Mouse (Mus musculus) heart, embryonic 12.5 days (tissue): ENCODE measurements around the gene Atp6v0a2. TPM values are rescaled to one million over a fixed set of nuclear protein-coding genes. Genes with fewer than 3 reads are reported as not detected.
"Not testable (repeated sequence)": the region's sequence is repeated elsewhere in the genome, so short reads cannot be mapped to it uniquely, and the experiment has no call there.

ENCODE experiments used
- ATAC-seq: fragments of 200-750 bp; cut with Nextera tagmentation; 2 replicates; pipeline ENCODE4 v1.8.0; 2017; ENCODE audit warnings: moderate TSS enrichment, moderate library complexity; ENCODE audit not compliant: insufficient number of reproducible peaks, low FRiP score
- H3K27ac ChIP-seq: fragments of 300-500 bp; sonication (generic); 2 replicates; pipeline ENCODE4 v1.5.1; 2016; ENCODE audit warnings: mild to moderate bottlenecking, moderate library complexity; ENCODE audit not compliant: poor library complexity, severe bottlenecking
- H3K27me3 ChIP-seq: fragments of 300-500 bp; sonication (generic); replicated peaks from 2 replicates; pipeline ENCODE4 v1.6.1; 2016; ENCODE audit warnings: mild to moderate bottlenecking, moderate library complexity
- H3K36me3 ChIP-seq: fragments of 300-500 bp; sonication (generic); 2 replicates; pipeline ENCODE4 v1.6.1; 2016; ENCODE audit warnings: mild to moderate bottlenecking, moderate library complexity
- H3K4me1 ChIP-seq: fragments of 300-500 bp; sonication (generic); replicated peaks from 2 replicates; pipeline ENCODE4 v1.6.1; 2016; ENCODE audit warnings: mild to moderate bottlenecking
- H3K4me2 ChIP-seq: fragments of 300-500 bp; sonication (generic); 2 replicates; pipeline ENCODE4 v1.6.1; 2016; ENCODE audit warnings: mild to moderate bottlenecking, moderate library complexity
- H3K4me3 ChIP-seq: fragments of 300-500 bp; sonication (generic); 2 replicates; pipeline ENCODE4 v1.5.1; 2016; ENCODE audit warnings: mild to moderate bottlenecking
- H3K9ac ChIP-seq: fragments of 300-500 bp; sonication (generic); 2 replicates; pipeline ENCODE4 v1.6.1; 2016; ENCODE audit warnings: mild to moderate bottlenecking, moderate library complexity
- H3K9me3 ChIP-seq: fragments of 300-500 bp; sonication (generic); replicated peaks from 2 replicates; pipeline ENCODE4 v1.6.1; 2016; ENCODE audit warnings: mild to moderate bottlenecking, moderate library complexity
- WGBS: fragments of 180-500 bp; shearing (Covaris S2); methylation state at CpG from one replicate; pipeline ENCODE4 v1.1.7; 2016; 5-methylcytosine and 5-hydroxymethylcytosine counted together
- polyA plus RNA-seq: library from polyadenylated mRNA; unstranded; fragments of >200 nt; fragmentation: Nextera tagmentation; extraction: Ambion mirVana; gene quantifications from 2 replicates; pipeline ENCODE4 v1.2.1, GENCODE M21; 2016

Atp6v0a2 gene
- polyA plus RNA-seq = 41.0 and 45.8 TPM in 2 replicates

GRCm38 (mm10) chr5:124628448-124629363 is at the start of gene Atp6v0a2:
Gene Atp6v0a2, plus strand, starts transcription at chr5:124628576.
- Histone ChIP-seq H3K4me3 (peak within 1 kb of the TSS; percentile 94), H3K9ac (peak within 1 kb of the TSS; percentile 95), H3K27ac (peak within 1 kb of the TSS; percentile 83), H3K4me1 (peaks cover 18% of the 10 kb centered on the region), H3K9me3 (no peaks in the 10 kb centered on the region), H3K4me2 (peak within 1 kb of the TSS; percentile 88), H3K36me3 (peaks cover 14% of the 10 kb centered on the region), H3K27me3 (no peaks in the 10 kb centered on the region)
- WGBS = under 1% methylated on average over 52 of the region's 58 CpGs
- peak; percentile 96 for ATAC-seq

GRCm38 (mm10) chr5:124578633-124579317 is 49.6 kb upstream of the Atp6v0a2 start, which contains the start of the genes Eif2b1 and Gtf2h3:
Gene Eif2b1, minus strand, starts transcription at chr5:124579131.
Gene Gtf2h3, plus strand, starts transcription at chr5:124579140.
- peak within 1 kb of the TSS; percentile 94 for H3K4me2 ChIP-seq
- H3K9me3 ChIP-seq = no peaks in the 10 kb centered on the region
- 1% methylated on average over 51 of the region's 51 CpGs for WGBS
- H3K27me3 ChIP-seq = no peaks in the 10 kb centered on the region
- peaks cover 22% of the 10 kb centered on the region for H3K4me1 ChIP-seq
- peaks cover 52% of the 10 kb centered on the region for H3K36me3 ChIP-seq
- ATAC-seq = peak; percentile 90
- peak within 1 kb of the TSS; percentile 78 for H3K4me3 ChIP-seq
- 0 out of 2 replicates have a peak within 1 kb of the TSS, but pooled peaks have one; percentile 20 for H3K27ac ChIP-seq
- peak within 1 kb of the TSS; percentile 78 for H3K9ac ChIP-seq

- Histone ChIP-seq H3K9me3 (no peaks in the 10 kb centered on the region), H3K36me3 (peaks cover 50% of the 10 kb centered on the region), H3K27ac (no peak overlapping the region), H3K4me1 (peaks cover 22% of the 10 kb centered on the region), H3K4me2 (no peak overlapping the region), H3K4me3 (no peak overlapping the region), H3K27me3 (no peaks in the 10 kb centered on the region), H3K9ac (no peak overlapping the region)
- 92% methylated on average over 5 of the region's 5 CpGs for WGBS
- ATAC-seq = no peak
These were observed 45.9 kb upstream of the Atp6v0a2 start for GRCm38 (mm10) chr5:124582515-124582914.

- ATAC-seq = no peak
- 90% methylated on average over 3 of the region's 3 CpGs for WGBS
- Histone ChIP-seq H3K27me3 (no peaks in the 10 kb centered on the region), H3K4me3 (no peak overlapping the region), H3K36me3 (peaks cover 84% of the 10 kb centered on the region), H3K4me1 (no peaks in the 10 kb centered on the region), H3K9me3 (no peaks in the 10 kb centered on the region), H3K4me2 (no peak overlapping the region), H3K9ac (no peak overlapping the region), H3K27ac (no peak overlapping the region)
These were observed 35.6 kb upstream of the Atp6v0a2 start for GRCm38 (mm10) chr5:124592768-124593167.

GRCm38 (mm10) chr5:124598224-124599174 is 29.9 kb upstream of the Atp6v0a2 start:
- peak overlapping the region; percentile 86 for H3K4me3 ChIP-seq
- peak overlapping the region; percentile 87 for H3K4me2 ChIP-seq
- peaks cover 5% of the 10 kb centered on the region for H3K4me1 ChIP-seq
- H3K27me3 ChIP-seq = no peaks in the 10 kb centered on the region
- peak overlapping the region; percentile 76 for H3K9ac ChIP-seq
- WGBS = 6% methylated on average over 30 of the region's 30 CpGs
- peaks cover 37% of the 10 kb centered on the region for H3K36me3 ChIP-seq
- ATAC-seq = peak; percentile 99
- H3K27ac ChIP-seq = no peak overlapping the region
- H3K9me3 ChIP-seq = no peaks in the 10 kb centered on the region

GRCm38 (mm10) chr5:124599726-124600125 is 28.6 kb upstream of the Atp6v0a2 start:
- H3K4me2 ChIP-seq, H3K4me3 ChIP-seq: not testable (repeated sequence)
- 45% methylated on average over 8 of the region's 8 CpGs for WGBS

GRCm38 (mm10) chr5:124602349-124602748 is 26.0 kb upstream of the Atp6v0a2 start:
- Histone ChIP-seq H3K27ac (no peak overlapping the region), H3K36me3 (peaks cover under 1% of the 10 kb centered on the region; the same call in 1 of the 2 replicates), H3K27me3 (no peaks in the 10 kb centered on the region), H3K4me1 (peaks cover 5% of the 10 kb centered on the region), H3K4me3 (no peak overlapping the region), H3K9me3 (no peaks in the 10 kb centered on the region), H3K4me2 (no peak overlapping the region), H3K9ac (no peak overlapping the region)
- no peak for ATAC-seq
- WGBS = 63% methylated on average over 5 of the region's 5 CpGs

More at GRCm38 (mm10) chr5:124599726-124600125, 28.6 kb upstream of the Atp6v0a2 start:
- H3K27ac ChIP-seq, H3K9ac ChIP-seq, ATAC-seq, H3K9me3 ChIP-seq, H3K27me3 ChIP-seq, H3K4me1 ChIP-seq: not testable (repeated sequence)
- peaks cover 24% of the 10 kb centered on the region for H3K36me3 ChIP-seq

- 63% methylated on average over 4 of the region's 4 CpGs for WGBS
- H3K27ac ChIP-seq = no peak overlapping the region
- ATAC-seq = no peak
- H3K4me3 ChIP-seq = no peak overlapping the region
- no peaks in the 10 kb centered on the region for H3K27me3 ChIP-seq
- no peaks in the 10 kb centered on the region for H3K9me3 ChIP-seq
- no peaks in the 10 kb centered on the region for H3K36me3 ChIP-seq
- no peak overlapping the region for H3K4me2 ChIP-seq
- H3K9ac ChIP-seq = no peak overlapping the region
- H3K4me1 ChIP-seq = peaks cover under 1% of the 10 kb centered on the region; the same call in 1 of the 2 replicates
These were observed 24.1 kb upstream of the Atp6v0a2 start for GRCm38 (mm10) chr5:124604296-124604695.

- 81% methylated on average over 17 of the region's 17 CpGs for WGBS
- Histone ChIP-seq H3K4me1 (no peaks in the 10 kb centered on the region), H3K9ac (no peak overlapping the region), H3K36me3 (no peaks in the 10 kb centered on the region), H3K4me2 (no peak overlapping the region), H3K4me3 (no peak overlapping the region), H3K27me3 (no peaks in the 10 kb centered on the region), H3K9me3 (no peaks in the 10 kb centered on the region), H3K27ac (no peak overlapping the region)
- ATAC-seq = no peak
These were observed 23.2 kb upstream of the Atp6v0a2 start for GRCm38 (mm10) chr5:124605041-124605622.

GRCm38 (mm10) chr5:124610965-124611364 is 17.4 kb upstream of the Atp6v0a2 start:
- WGBS = 71% methylated on average over 10 of the region's 10 CpGs
- Histone ChIP-seq H3K27me3 (no peaks in the 10 kb centered on the region), H3K4me1 (no peaks in the 10 kb centered on the region), H3K27ac (no peak overlapping the region), H3K4me2 (no peak overlapping the region), H3K4me3 (no peak overlapping the region), H3K9me3 (no peaks in the 10 kb centered on the region), H3K9ac (no peak overlapping the region), H3K36me3 (peaks cover 8% of the 10 kb centered on the region; the same call in 1 of the 2 replicates)
- ATAC-seq = no peak
